Mouse (Mus musculus) cerebellum, adult 18-20 months (tissue): ENCODE measurements around the gene Gm20671.
"Not testable (repeated sequence)": the region's sequence is repeated elsewhere in the genome, so short reads cannot be mapped to it uniquely, and the experiment has no call there.

Experiments used
- DNase-seq, 2 experiments: peaks; one replicate each; pipeline ENCODE4 v3.0.0; 2021

The Gm20671 gene

DNA sequence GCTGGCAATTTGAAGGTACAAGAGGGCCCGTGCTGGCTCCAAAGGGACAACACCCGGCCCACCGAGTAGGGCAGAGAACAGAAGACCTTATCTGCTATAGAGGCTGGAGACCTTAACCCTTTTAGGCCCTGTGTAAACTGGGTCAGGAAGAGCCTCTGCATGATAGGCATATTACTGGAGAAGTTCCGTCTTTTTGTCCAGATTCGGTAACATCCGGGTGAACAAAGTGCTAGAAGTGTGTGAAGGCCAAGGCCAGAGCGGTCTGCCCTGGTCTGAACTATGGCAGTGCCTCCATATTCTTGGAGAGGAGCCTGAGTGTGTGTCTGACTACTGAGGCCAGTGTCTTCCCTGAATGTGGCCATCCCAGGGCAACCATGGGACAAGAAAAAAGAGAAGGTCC lies at the start of gene Gm20671:
Gene Gm20671, minus strand, starts transcription at position 101 of the 400 bp plus-strand sequence.
- DNase-seq: no peak

DNA sequence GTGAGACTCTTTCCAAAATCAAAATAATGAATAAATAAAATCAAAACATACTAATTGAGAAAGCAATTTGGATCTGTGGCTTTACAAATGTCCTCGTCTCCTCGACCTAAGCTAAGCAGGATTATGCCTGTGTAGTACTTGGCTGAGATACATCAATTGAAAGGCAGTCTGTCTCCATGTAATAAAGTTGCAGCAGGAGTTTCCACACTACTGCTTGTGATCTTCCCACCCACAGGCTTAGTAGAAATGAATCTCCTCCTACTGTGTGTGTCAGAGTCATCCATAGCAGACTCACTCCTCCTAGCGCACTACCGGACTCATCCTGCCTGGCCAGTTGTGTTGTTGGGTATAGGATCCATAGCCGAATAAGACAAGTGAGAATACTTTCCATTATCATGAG lies 45.4 kb upstream of the Gm20671 start:
- no peak for DNase-seq

DNA sequence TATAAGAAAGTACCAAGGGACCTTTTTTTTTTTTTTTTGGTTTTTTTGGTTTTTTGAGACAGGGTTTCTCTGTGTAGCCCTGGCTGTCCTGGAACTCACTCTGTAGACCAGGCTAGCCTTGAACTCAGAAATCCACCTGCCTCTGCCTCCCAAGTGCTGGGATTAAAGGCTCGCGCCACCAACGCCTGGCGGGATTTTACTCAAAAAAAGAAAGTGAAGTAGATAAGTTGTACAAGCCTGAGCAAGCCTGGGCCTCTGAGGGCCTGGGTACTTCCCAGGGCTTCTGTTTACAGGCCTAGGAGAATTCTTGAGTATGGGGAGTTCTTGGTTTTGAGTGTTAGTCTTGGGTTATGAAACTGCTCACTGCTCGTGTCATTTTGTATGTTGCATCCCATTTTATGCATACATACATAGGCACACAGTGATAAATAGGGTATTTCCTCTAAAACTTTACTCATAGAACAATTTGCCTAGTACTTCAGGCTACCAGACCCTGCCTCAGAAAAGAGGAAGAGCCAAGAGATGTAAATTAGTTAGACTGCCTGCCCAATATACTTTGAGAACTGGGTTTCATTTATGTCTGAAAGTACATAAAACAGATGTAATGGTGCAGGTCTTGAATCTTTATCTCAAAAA lies 42.6 kb upstream of the Gm20671 start:
- DNase-seq: no peak

DNA sequence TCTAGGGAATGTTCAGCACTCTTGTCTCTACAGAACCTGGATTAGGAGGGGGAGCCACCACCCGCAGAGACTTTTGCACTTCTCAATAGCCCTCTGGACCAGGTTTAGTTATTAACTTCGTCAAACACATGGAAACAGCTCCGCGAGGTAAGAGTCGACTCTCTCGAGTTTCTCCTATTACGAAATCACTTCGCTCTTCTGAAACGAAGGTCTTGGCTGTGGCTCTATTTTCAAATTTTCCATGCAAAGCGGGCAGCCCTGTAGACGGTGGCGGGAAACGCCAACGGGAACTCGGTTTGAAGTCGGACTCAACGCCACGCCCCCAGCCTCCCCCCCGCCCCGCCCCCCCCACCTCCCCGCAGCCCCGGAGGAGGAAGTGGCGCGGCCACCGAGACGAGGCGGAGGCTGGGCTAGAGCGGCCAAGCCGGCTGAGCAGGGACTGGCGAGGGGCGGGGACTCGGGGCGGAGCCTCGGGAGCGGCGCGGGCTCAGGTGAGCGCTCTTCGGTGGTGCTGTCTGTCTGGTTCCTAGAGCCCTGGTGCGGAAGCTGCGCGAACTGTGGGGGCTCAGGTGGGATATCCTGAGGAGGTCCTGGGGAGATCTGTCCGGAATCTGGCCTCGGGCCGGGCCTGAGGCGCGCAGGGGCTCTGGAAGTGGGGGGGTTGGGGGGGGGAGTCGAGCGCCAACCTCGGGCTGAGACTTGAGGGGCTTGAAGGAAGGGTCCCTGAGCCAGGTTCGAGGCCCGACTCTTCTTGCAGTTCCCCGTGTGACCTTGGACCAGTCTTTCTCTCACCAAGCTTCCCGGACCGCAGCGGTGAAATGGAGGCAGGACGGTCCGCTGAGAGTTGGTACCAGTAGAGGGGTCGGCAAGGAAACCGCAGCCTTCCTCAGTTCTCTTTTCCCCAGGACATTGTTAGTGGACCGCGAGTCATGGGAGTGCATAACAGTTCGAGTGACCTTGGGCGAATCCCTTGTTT lies 36.6 kb upstream of the Gm20671 start, which contains the start of gene Depdc5:
Gene Depdc5, plus strand, starts transcription at position 449 of the 976 bp plus-strand sequence.
- peak; percentile 94 to 96 for DNase-seq

DNA sequence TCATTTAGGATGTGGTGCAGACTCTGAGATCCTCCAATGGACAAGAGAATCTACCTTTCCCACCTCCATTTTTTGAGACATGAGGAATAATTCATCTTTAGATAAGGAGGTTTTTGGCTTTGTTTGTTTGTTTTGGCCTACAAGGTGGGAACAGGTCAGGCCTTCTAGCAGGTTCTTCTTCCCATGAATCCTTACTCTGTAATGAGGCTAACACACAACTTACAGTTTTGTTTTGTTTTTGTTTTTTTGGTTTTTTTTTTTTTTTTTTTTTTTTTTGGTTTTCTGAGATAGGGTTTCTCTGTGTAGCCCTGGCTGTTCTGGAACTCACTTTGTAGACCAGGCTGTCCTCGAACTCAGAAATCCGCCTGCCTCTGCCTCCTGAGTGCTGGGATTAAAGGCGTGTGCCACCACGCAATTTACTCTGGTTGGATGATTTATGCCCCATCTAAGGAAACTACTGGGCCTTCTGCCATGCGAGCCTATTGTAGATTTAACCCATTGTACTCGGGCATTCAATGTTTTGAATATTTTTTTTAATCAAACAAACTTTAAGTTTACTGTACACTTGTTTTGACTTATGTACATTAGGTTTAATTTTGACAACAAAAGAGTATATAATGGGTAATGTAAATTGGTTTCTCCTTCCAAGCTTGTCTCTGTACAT lies 35.7 kb upstream of the Gm20671 start:
- DNase-seq: no peak

DNA sequence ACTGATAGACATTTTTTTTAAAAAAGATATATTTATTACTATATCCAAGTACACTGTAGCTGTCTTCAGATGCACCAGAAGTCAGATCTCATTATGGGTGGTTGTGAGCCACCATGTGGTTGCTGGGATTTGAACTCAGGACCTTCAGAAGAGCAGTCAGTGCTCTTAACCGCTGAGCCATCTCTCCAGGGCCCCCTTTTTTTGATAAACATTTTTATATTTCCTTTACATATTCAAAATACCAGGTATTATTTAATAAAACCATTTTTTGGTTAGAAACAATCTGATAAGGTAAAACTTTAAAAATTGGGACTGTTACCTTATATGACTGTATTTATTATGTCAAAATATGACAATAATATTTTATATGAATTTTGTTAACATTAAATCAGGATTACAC lies 34.2 kb upstream of the Gm20671 start:
- no peak for DNase-seq

DNA sequence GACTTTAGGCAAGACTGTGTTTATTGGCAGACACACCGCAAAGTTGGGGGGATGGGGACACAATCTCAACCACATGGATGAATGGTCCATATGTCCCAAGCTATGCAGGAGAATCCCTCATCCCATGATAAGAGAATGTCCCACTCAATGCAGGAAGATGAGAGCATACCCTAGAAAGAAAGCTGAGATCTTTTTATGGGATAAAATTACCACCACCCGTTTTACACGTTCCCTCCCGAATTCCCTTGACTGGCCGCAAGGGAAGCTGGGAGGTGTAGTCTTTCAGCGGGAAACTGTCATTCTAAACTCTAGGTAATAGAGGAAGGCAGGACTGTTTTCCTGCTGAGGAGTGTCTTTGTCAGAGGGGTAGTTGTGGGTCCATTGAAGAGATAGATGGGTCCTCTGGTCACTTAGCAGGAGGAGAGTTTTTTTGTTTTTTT lies 30.9 kb upstream of the Gm20671 start:
- DNase-seq: peak; percentile 70 to 83

DNA sequence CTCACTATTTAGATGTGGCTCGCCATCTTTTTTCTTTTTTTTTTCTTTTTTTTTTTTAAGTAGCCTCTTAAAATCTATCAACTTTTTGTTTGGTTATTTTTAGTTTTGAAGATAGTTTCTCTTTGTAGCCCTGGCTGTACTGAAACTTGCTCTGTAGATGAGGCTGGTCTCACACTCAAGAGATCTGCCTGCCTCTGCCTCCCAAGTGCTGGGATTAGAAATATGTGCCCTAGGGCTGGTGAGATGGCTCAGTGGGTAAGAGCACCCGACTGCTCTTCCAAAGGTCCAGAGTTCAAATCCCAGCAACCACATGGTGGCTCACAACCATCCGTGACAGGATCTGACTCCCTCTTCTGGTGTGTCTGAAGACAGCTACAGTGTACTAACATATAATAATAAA lies 28.4 kb upstream of the Gm20671 start:
- not testable (repeated sequence) for DNase-seq

DNA sequence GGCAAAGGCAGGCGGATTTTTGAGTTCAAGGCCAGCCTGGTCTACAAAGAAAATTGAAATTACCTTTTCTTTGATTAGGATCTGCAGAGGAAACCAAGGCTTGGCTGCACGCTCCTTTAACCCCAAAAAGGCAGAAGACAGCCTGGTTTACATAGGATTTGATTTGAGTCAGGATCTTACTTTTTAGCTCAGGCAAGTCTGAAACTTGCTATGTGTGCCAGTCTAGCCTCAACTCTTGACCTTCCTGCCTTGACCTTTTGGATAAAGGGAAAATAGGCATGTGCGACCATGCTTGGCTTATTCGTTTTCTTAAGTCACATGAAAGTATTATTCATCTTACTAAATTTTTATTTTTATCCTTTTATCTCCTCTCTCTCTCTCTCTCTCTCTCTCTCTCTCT lies 27.9 kb upstream of the Gm20671 start:
- no peak for DNase-seq

DNA sequence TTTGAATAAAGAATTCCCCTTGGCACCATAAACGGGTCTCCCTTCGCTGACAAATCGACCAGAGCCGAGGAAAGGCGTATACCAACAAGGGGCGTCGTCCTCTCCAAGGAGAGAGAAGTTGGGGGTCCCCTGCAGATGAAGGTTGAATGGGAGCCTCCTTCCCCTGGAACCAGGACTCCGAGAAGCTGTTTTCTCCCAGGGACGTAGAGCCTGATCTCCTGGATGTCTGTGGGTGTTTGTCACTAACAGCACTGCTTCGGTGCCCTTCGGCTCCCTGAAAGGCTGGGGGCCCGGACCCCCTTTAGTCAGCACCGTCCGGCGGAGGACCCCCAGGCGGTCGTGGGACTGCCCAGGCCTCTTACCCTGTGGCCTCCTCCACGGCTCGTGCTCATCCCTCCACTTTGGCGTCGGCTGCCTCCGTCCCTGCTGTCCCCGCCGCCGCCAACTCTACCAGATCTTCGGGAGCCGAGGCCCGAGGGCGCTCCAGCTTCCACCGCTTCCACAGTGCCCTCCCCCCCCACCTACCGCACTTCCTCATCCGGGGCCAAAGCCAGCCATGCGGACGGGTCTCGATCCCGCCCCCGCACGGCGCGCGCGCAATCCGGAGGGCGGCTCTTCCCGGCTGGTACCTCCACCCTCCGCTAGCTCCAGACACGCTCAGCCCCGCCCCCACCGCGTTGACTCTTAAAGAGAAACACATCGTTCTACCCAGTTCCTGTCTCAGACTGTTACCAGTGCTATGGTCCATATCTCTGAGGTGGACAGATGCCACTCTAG lies 27.0 kb upstream of the Gm20671 start, which contains the start of gene Prr14l:
Gene Prr14l, minus strand, starts transcription at position 526 of the 777 bp plus-strand sequence.
- peak; percentile 97 to 100 for DNase-seq

DNA sequence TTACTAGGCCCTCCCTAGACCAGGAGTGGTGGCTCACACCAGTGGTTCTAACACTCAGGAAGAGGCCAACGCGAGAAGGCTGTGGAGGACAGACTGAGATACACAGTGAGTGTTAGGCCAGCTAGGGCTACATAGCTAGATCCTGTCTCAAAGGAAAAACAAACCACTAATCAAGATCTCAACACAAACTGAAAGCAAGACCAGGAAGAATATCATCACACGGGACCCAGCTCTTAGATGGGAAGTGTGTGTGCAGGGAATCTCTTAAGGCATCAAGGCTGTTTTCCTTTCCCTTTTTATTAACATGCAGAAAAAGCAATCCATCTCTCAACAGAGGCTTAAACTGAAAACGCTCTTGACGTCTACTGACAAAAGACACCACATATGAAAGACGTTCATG lies 25.1 kb upstream of the Gm20671 start:
- DNase-seq: no peak

DNA sequence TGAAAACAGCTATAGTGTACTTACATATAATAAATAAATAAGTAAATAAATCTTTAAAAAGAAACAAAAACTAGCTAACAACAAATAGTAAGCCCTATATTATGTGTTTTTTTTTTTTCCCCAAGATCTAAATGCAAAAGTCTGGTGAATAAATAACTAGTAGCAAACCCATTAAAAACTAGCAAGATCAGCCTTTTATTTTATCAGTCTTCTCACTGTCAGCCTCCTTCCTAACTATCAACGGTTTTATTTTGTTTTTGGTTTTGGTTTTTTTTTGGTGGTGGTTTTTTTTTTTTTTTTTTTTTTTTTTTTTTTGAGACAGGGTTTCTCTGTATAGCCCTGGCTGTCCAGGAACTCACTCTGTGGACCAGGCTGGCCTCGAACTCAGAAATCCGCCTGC lies 22.7 kb upstream of the Gm20671 start:
- not testable (repeated sequence) for DNase-seq

DNA sequence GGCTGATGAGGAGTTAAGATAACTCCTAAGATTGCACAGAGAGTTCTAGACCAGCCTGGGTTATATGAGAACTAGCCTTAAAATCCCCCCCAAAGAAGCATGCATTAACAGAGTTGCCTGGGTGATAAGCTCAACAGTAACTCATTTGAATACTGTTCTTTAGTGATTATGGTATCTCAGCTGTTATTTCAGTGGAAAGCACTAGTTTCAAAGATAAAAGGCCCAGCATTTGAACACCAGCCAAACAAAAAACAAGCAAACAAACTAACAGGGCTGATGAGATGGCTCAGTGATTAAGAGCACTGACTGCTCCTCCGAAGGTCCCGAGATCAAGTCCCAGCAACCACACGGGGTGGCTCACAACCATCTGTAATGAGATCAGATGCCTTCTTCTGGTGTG lies 22.3 kb upstream of the Gm20671 start:
- no peak for DNase-seq

DNA sequence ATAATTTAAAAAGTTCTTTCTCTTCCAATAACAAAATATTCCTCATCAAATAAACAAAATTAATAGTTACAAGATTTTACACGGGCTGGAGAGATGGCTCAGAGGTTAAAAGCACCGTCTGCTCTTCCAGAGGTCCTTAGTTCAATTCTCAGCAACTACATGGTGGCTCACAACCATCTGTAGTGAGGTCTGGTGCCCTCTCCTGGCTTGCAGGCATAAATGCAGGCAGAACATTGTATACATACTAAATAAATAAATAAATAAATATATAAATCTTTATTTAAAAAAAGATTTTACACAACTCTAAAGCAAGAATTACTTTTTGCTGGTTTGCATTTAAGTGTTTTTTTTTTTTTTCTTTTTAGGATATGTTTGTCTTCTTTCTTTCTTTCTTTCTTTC lies 13.1 kb upstream of the Gm20671 start:
- DNase-seq: no peak

DNA sequence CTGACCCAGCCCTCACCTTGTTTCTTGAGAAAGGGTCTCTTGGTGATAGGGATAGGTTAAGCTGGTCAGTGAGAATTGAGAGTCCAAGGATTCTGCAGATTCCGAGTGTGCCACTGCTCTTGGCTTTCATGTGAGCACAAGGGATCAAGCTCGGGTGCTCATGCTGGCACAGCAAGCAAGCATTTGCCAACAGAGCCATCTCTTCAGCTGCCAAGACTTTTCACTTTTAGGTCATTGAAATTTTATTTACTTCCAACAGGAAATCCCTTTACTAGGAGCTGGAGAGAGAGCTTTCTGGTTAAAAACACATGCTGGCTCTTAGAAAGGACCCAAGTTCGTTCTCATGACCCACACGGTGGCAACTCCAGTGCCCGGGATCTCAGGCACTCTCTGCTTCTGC lies 10.1 kb upstream of the Gm20671 start:
- peak; percentile 20 to 33 for DNase-seq

DNA sequence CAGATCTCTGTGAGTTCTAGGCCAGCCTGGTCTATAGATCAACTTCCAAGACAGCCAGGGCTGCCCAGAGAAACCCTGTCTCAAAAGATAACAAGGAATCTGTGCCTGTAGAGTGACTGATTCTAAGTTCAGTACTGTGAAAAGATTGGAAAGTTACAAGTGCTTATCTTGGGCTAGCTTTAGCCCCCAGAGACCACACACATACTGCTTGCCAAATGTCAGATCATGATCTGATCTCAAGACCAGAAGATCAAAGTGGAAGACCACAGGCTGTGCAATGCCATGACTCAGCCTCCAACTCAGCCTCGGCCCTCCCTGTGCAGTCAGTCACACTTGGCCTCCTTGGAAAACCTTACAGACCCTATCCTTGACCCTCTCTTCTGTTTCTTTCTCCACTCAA lies 7.6 kb upstream of the Gm20671 start:
- no peak for DNase-seq

DNA sequence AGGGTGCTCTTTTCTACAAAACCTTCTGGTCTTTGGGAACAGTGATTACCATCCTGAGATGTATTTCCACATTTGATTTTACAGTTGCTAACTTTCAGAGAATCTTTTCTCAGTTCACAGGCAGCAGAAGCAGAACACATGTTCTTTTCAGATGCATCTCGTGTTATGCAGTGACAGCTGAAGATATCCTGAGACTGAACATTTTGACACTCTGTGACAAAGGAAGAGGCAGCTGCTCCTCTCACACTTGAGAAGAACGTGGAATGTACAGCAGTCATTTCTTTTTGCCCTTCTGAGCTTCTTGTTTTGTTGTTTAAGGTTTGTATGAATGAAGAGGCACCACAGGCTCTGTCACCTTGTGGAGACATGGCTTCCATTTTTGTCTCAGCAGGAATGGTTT lies 3.1 kb upstream of the Gm20671 start:
- no peak for DNase-seq

DNA sequence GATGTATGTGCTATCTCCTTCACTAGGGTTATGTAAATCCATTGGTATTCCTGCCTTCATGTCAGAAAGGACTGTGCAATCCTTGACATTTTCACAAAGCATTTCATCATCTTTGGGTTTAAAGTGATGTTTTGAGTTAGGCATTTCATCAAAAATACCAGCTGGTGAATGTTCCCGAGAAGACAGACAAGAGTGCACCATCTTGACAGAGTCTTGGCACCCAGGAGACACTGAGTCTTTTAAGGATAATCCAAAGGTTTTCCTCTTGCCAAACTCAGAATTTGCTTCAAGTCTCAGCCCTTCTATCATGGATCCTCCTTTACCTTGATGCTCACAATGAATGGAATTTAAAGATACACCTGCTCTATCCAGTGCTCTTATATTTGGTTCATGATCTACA lies 1.9 kb upstream of the Gm20671 start:
- DNase-seq: not testable (repeated sequence)

DNA sequence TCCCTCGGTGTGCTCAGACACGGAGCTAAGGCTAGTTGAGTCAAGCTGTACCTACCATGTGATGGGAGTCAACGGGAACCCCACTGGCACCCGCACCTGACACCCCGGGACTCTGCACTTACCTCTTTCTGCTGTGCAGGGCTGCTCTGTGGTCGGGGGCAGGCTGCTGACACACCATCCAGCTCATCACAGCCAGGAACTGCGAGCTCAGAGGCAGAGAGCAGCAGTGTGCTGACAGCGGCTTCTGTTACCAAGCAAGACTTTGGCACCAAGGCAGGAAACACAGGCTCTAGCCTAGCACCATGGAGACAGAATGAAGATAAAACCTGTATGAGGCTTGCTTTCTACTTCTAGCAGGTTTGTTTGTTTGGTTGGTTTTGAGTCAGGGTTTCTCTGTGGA lies 6.4 kb downstream of the Gm20671 start:
- no peak for DNase-seq

DNA sequence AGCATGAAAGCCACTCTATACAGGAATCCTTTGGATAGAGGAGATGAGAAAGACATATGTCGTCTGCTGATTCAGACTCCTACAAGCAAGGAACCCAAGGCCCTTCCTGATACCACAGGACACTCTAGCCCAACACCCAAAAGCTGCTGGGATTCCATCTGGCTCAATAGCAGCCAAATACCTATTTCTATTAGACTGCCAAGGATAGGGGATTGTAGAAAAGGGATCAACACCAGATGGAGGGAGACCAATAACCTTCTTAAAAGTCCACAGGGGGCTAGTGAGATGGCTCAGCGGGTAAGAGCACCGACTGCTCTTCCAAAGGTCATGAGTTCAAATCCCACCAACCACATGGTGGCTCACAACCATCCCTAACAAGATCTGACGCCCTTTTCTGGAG lies 11.5 kb downstream of the Gm20671 start:
- DNase-seq: peak; percentile 11 to 36

DNA sequence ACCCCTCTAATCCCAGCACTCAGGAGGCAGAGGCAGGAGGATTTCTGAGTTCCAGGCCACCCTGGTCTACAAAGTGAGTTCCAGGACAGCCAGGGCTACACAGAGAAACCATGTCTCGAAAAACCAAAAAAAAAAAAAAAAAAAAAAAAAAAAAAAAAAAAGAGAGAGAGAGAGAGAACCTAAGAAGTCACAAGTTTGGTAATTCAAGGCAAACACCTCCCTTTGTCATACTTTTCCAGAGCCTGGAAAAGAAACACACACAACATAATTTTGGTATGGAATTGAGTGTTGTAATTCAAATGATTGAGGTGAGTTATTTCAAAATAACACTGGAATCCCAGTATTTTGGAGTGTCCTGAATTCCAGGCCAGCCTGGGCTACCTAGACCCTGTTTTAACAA lies 40.5 kb downstream of the Gm20671 start:
- not testable (repeated sequence) for DNase-seq

DNA sequence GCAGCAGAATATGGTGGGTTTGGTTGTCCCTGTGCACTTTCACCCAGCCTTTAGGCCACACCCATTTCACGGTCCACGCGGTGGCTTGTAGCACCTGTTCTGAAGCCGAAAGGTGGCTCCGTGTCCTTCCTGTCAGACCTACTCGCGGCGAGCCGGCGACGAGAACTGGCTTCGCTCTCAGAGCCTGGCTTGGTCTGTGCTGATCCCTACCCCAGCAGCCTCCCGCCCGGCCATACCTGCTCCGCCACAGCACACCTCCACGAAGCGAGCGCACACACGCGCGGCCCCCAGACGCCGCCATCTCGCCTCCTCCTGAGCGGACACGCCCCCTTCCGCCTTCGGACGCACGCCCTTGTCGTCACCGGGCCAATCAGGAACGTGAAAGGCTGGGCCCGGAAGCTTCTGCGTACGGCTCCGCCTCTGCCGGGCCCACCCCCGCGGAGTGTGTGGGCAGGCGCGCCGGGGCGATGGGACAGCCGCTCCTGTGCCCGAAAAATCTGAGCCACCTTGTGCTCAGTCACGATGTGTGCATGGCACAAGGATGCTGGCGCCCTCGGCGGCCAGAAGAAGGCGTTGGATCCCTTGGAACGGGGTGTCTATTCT lies 41.5 kb downstream of the Gm20671 start, which contains the start of gene Pisd:
Gene Pisd, minus strand, starts transcription at position 334 of the 603 bp plus-strand sequence.
- peak; percentile 97 for DNase-seq
